In the genomic region with DNA sequence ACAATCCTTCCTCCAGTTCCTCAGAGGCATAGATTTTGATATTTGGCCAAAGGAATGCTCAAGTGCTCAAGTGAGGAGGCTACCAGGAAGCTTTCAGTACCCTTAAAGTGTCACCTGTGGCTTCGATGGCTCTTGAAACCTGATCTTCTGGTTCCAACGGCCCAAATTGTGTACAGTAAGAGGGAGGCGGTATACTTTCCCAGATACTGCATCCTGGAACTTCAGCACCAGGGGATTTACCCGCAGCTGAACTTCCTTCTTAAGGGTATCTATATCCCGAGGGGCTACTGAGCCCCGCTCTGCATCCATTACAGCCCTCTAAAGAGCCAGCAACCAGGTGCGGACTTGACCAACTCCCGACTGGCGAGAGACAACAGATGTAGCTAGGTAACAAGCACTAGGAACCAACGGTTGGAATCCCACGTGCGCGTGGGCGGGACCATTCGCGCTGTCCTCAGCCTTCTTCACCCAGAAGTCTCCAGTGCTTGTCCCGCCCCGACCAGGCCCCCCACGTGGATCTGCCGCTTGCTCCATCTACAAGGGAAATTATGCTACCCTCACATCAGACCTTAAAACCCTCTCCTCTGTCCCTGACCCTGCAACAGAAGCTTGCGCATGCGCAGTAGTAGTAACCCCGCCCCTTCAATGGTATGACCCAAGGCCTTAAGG, we compare ENCODE assay signal across 8 mouse cellular contexts. TPM values are rescaled to one million over a fixed set of nuclear protein-coding genes. Genes with fewer than 3 reads are reported as not detected.
A peak's percentile ranks its signal among the peaks of the same experiment; 100 is the strongest.
DNase-seq lines count a peak whose midpoint lies in the region; ATAC-seq lines count a peak whose summit lies in the region.

A gene (minus strand): TSS at position 309 of the 669 bp plus-strand sequence.

- intact Hi-C loops in left cerebral cortex, postnatal 14 days (cut with DNase I), result no loop called here
- intact Hi-C loops in gastrocnemius, postnatal 36 days (cut with DNase I), result no loop called here

- ATAC-seq in granulocyte monocyte progenitor cell, adult 5-6 weeks (replicated peaks; ENCODE audit: poor library complexity, severe bottlenecking), result peak; percentile 80
- peak; percentile 92 for ATAC-seq in megakaryocyte progenitor cell, adult 5-6 weeks (replicated peaks; ENCODE audit: poor library complexity)

- DNase-seq in adrenal gland, adult 2 months, result peak; percentile 61
- DNase-seq in cerebellum, postnatal 4 days (ENCODE audit: low spot score in 2 of 2), result peak; percentile 20 to 36
- peak; percentile 45 for DNase-seq in kidney, adult 18-20 months
- DNase-seq in left cerebral cortex, postnatal 14 days (ENCODE audit: low spot score in 2 of 2), result peak; percentile 12 to 38
- DNase-seq in right cerebral cortex, postnatal 36 days (ENCODE audit: low spot score in 2 of 2), result peak; percentile 8 to 14
- no peak for DNase-seq in gastrocnemius, postnatal 36 days

RNA-seq across cellular contexts. Expression of the gene that starts here (rescaled TPM):
- under 1 TPM; 0.17 to 0.59 TPM for total RNA-seq in adrenal gland, adult 2 months (2021)
- 0.04 TPM in 1 of 2 replicates, not detected in the other for polyA plus RNA-seq in adrenal gland, adult 2 months (2012; rRNA removed)
- 0.11 and 0.34 TPM in 2 replicates for total RNA-seq in granulocyte monocyte progenitor cell, adult 5-6 weeks (2014; fragmentation: Nextera tagmentation)
- 0.22 and 1.1 TPM in 2 replicates for total RNA-seq in granulocyte monocyte progenitor cell, adult 5-6 weeks (2017)
- total RNA-seq in left cerebral cortex, postnatal 14 days (2021), result 1 to 10 TPM in 1 of 2 experiments, under 1 TPM in 1; 0.68 to 1.1 TPM
- total RNA-seq in megakaryocyte progenitor cell, adult 5-6 weeks (2015), result 0.39 and 0.44 TPM in 2 replicates
- total RNA-seq in megakaryocyte progenitor cell, adult 5-6 weeks (2017), result 0.04 and 1.4 TPM in 2 replicates
- total RNA-seq in gastrocnemius, postnatal 36 days (2021), result not detected

Comparison
In these comparisons a context has a peak if more than half of its experiments do, and no peak if none do; other contexts are left out.
1. Peak in DNase-seq in adrenal gland, adult 2 months; RNA of the gene not detected or under 1 TPM.
2. DNase-seq: peak in cerebellum, postnatal 4 days (2 of 2), kidney, adult 18-20 months (single experiment), left cerebral cortex, postnatal 14 days (2 of 2) and right cerebral cortex, postnatal 36 days (2 of 2); none in gastrocnemius, postnatal 36 days (0 of 2).